Mouse (Mus musculus) layer of hippocampus, adult 6 months (tissue): ENCODE data around the gene Tmem177. TPM values are rescaled to one million over a fixed set of nuclear protein-coding genes. Genes with fewer than 3 reads are reported as not detected.

ENCODE experiments used
- long read RNA-seq, 2 experiments: library from polyadenylated mRNA; unstranded; transcript quantifications; one replicate each; pipeline ENCODE4 v2.0.0; 2019 to 2020
- polyA plus RNA-seq: library from polyadenylated mRNA; unstranded; fragments of <200 nt; fragmentation: Nextera tagmentation; gene quantifications from 2 replicates; pipeline ENCODE4 v1.2.3, GENCODE M21; 2021

Tmem177 gene
- 3.8 and 4.1 TPM in 2 replicates for polyA plus RNA-seq
- long read RNA-seq, experiment 1, transcript Tmem177-201 (2 exons, 3,341 nt), result major isoform, 11 of 11 reads
- long read RNA-seq, experiment 1, partial matches to known transcripts, result 0 of 11 reads
- long read RNA-seq, experiment 1, other reads (novel, unspliced or antisense), result 0 of 11 reads
- long read RNA-seq, experiment 2, transcript Tmem177-201 (2 exons, 3,341 nt), result major isoform, 26 of 31 reads
- long read RNA-seq, experiment 2, partial matches to known transcripts, result 0 of 31 reads
- long read RNA-seq, experiment 2, other reads (novel, unspliced or antisense), result 5 of 31 reads

GRCm38 (mm10) chr1:119912953-119913814, at the start of gene Tmem177:
Gene Tmem177 (minus strand): TSS chr1:119913208.

Other genes with a start within 250 kb of the Tmem177 start
- gene Ptpn4, start 75.6 kb downstream of the Tmem177 start, polyA plus RNA-seq, result 5.9 and 7.4 TPM in 2 replicates
- gene Cfap221, start 84.0 kb upstream of the Tmem177 start, polyA plus RNA-seq, result 0.99 and 1.1 TPM in 2 replicates
- gene Sctr, start 93.7 kb upstream of the Tmem177 start, polyA plus RNA-seq, result 0.21 and 0.45 TPM in 2 replicates
- 2.9 and 3.9 TPM in 2 replicates for gene Tmem37, start 160.9 kb upstream of the Tmem177 start, polyA plus RNA-seq
- gene Dbi, start 207.9 kb upstream of the Tmem177 start, polyA plus RNA-seq, result 2,630 and 3,207 TPM in 2 replicates
- 13.3 and 15.9 TPM in 2 replicates for gene 3110009E18Rik, start 208.0 kb upstream of the Tmem177 start, polyA plus RNA-seq